Mouse (Mus musculus) embryonic stem cell, embryonic (primary cell): Measurements from ENCODE around the gene Asprv1.

ENCODE experiments used
- CTCF ChIA-PET, 4 experiments: fragments of 300-600 bp in 2 of 4; fragments of 350-600 bp in 2 of 4; sonication (Branson Sonifier 250); formaldehyde crosslinking; loops; one replicate each; lab custom pipeline; 2022; ENCODE audit warnings: inconsistent platforms in 2 of 4; lab: Charles Lee
- POLR2A ChIA-PET, 4 experiments: fragments of 300-600 bp in 2 of 4; fragments of 350-600 bp in 2 of 4; sonication (Branson Sonifier 250); formaldehyde crosslinking; loops; one replicate each; lab custom pipeline; 2022; ENCODE audit warnings: antibody characterized with exemption in 4 of 4, inconsistent platforms in 1 of 4; lab: Charles Lee

The Asprv1 gene

GRCm38 (mm10) chr6:86640161-86640560 is 12.2 kb downstream of the Asprv1 start:
- CTCF ChIA-PET = interaction anchor here in 1 of 4 experiments (0.6 to 0.7 kb wide), 2 partner anchors 60 to 491 kb away, joined by 3 read pairs; no protein-coding TSS in a partner anchor
- POLR2A ChIA-PET = interaction anchor here in 3 of 4 experiments (0.9 to 4.1 kb wide), 17 partner anchors 10 to 167 kb away, joined by 3 to 75 read pairs (median 10); partner anchors contain the start of gene Asprv1 (in 1 of the 3)

- CTCF ChIA-PET = interaction anchor here (0.6 to 1.7 kb wide), 4 partner anchors 42 to 61 kb away, joined by 3 to 10 read pairs (median 4); no protein-coding TSS in a partner anchor
- POLR2A ChIA-PET = interaction anchor here in 3 of 4 experiments (0.6 to 4.1 kb wide), 31 partner anchors 11 to 175 kb away, joined by 3 to 75 read pairs (median 5); partner anchors contain the start of gene Asprv1 (in 2 of the 3)
Measured at GRCm38 (mm10) chr6:86640776-86641175, 12.8 kb downstream of the Asprv1 start.

- CTCF ChIA-PET = interaction anchor here in 3 of 4 experiments (0.7 to 1.7 kb wide), 6 partner anchors 29 to 100 kb away, joined by 3 to 10 read pairs (median 4); no protein-coding TSS in a partner anchor
- POLR2A ChIA-PET = interaction anchor here in 3 of 4 experiments (0.6 to 4.1 kb wide), 62 partner anchors 8 to 1054 kb away, joined by 3 to 75 read pairs (median 5); partner anchors contain the start of genes Asprv1 (in 2 of the 3), Fam136a (in 1 of the 3), Mxd1 (in 1 of the 3) and Pcbp1 (in 1 of the 3)
Measured at GRCm38 (mm10) chr6:86641716-86642115, 13.8 kb downstream of the Asprv1 start.

- ChIA-PET CTCF (interaction anchor here in 1 of 4 experiments (1.1 kb wide), 1 partner anchor 46 kb away, joined by 3 read pairs; no protein-coding TSS in a partner anchor), POLR2A (interaction anchor here in 2 of 4 experiments (0.7 to 2.0 kb wide), 7 partner anchors 11 to 66 kb away, joined by 3 to 6 read pairs (median 3); no protein-coding TSS in a partner anchor)
Measured at GRCm38 (mm10) chr6:86644775-86645400, 16.9 kb downstream of the Asprv1 start.

- POLR2A ChIA-PET = interaction anchor here in 2 of 4 experiments (0.8 to 2.0 kb wide), 5 partner anchors 10 to 206 kb away, joined by 3 to 6 read pairs (median 3); no protein-coding TSS in a partner anchor
- CTCF ChIA-PET = interaction anchor here in 2 of 4 experiments (0.5 to 1.1 kb wide), 2 partner anchors 47 to 1251 kb away, joined by 3 read pairs; no protein-coding TSS in a partner anchor
Measured at GRCm38 (mm10) chr6:86645551-86645950, 17.6 kb downstream of the Asprv1 start.

- ChIA-PET POLR2A (interaction anchor here in 2 of 4 experiments (0.8 to 2.0 kb wide), 3 partner anchors 10 to 207 kb away, joined by 3 to 6 read pairs (median 3); no protein-coding TSS in a partner anchor), CTCF (interaction anchor here in 2 of 4 experiments (0.6 kb wide), 2 partner anchors 80 to 223 kb away, joined by 3 read pairs; no protein-coding TSS in a partner anchor)
Measured at GRCm38 (mm10) chr6:86646143-86646542, 18.2 kb downstream of the Asprv1 start.

GRCm38 (mm10) chr6:86653026-86653425 is 25.1 kb downstream of the Asprv1 start:
- CTCF ChIA-PET = interaction anchor here in 1 of 4 experiments (1.9 kb wide), 1 partner anchor 18 kb away, joined by 7 read pairs; no protein-coding TSS in a partner anchor

GRCm38 (mm10) chr6:86654270-86654916 is 26.4 kb downstream of the Asprv1 start:
- POLR2A ChIA-PET = interaction anchor here in 2 of 4 experiments (0.6 to 8.4 kb wide), 8 partner anchors 9 to 279 kb away, joined by 3 to 75 read pairs (median 4); no protein-coding TSS in a partner anchor
- CTCF ChIA-PET = interaction anchor here in 2 of 4 experiments (0.5 to 0.9 kb wide), 3 partner anchors 35 to 55 kb away, joined by 3 read pairs; no protein-coding TSS in a partner anchor

More at GRCm38 (mm10) chr6:86653026-86653425, 25.1 kb downstream of the Asprv1 start:
- POLR2A ChIA-PET = interaction anchor here in 2 of 4 experiments (0.6 to 8.4 kb wide), 5 partner anchors 11 to 1340 kb away, joined by 3 to 75 read pairs (median 4); no protein-coding TSS in a partner anchor

GRCm38 (mm10) chr6:86658501-86658900 is 30.5 kb downstream of the Asprv1 start:
- ChIA-PET CTCF (no interaction called here), POLR2A (no interaction called here)

- POLR2A ChIA-PET = interaction anchor here in 1 of 4 experiments (0.8 kb wide), 1 partner anchor 1415 kb away, joined by 4 read pairs; no protein-coding TSS in a partner anchor
- CTCF ChIA-PET = interaction anchor here in 1 of 4 experiments (0.6 kb wide), 1 partner anchor 133 kb away, joined by 5 read pairs; the partner anchor contains the start of gene Anxa4
Measured at GRCm38 (mm10) chr6:86660161-86660877, 32.4 kb downstream of the Asprv1 start.

GRCm38 (mm10) chr6:86665076-86665475 is 37.1 kb downstream of the Asprv1 start:
- CTCF ChIA-PET = interaction anchor here in 1 of 4 experiments (1.6 kb wide), 1 partner anchor 66 kb away, joined by 5 read pairs; no protein-coding TSS in a partner anchor
- POLR2A ChIA-PET = interaction anchor here in 2 of 4 experiments (0.6 to 2.1 kb wide), 6 partner anchors 9 to 1213 kb away, joined by 3 to 7 read pairs (median 3); no protein-coding TSS in a partner anchor

GRCm38 (mm10) chr6:86665560-86666307 is 37.8 kb downstream of the Asprv1 start:
- CTCF ChIA-PET = interaction anchor here in 2 of 4 experiments (0.6 to 1.6 kb wide), 2 partner anchors 67 to 169 kb away, joined by 5 to 9 read pairs; no protein-coding TSS in a partner anchor
- POLR2A ChIA-PET = interaction anchor here in 2 of 4 experiments (0.7 to 2.1 kb wide), 5 partner anchors 10 to 1213 kb away, joined by 3 to 7 read pairs (median 5); no protein-coding TSS in a partner anchor

GRCm38 (mm10) chr6:86667061-86667460 is 39.1 kb downstream of the Asprv1 start:
- CTCF ChIA-PET = interaction anchor here in 1 of 4 experiments (0.6 to 1.9 kb wide), 3 partner anchors 73 to 281 kb away, joined by 3 to 5 read pairs (median 3); no protein-coding TSS in a partner anchor
- POLR2A ChIA-PET = interaction anchor here in 3 of 4 experiments (0.5 to 2.2 kb wide), 7 partner anchors 10 to 281 kb away, joined by 3 to 7 read pairs (median 5); no protein-coding TSS in a partner anchor

- ChIA-PET POLR2A (interaction anchor here in 3 of 4 experiments (0.6 to 2.3 kb wide), 29 partner anchors 9 to 343 kb away, joined by 3 to 12 read pairs (median 3); partner anchors contain the start of genes Gmcl1 (in 1 of the 3) and Snrnp27 (in 1 of the 3)), CTCF (interaction anchor here in 1 of 4 experiments (1.0 to 1.9 kb wide), 7 partner anchors 70 to 134 kb away, joined by 3 to 8 read pairs (median 5); no protein-coding TSS in a partner anchor)
Measured at GRCm38 (mm10) chr6:86668580-86669239, 40.7 kb downstream of the Asprv1 start, which contains the start of gene Mxd1. TSS of gene Mxd1 (minus strand) at chr6:86669161.

GRCm38 (mm10) chr6:86669240-86669727 is 41.3 kb downstream of the Asprv1 start:
- POLR2A ChIA-PET = interaction anchor here in 3 of 4 experiments (0.6 to 2.3 kb wide), 31 partner anchors 10 to 268 kb away, joined by 3 to 12 read pairs (median 4); partner anchors contain the start of genes Gmcl1 (in 1 of the 3) and Snrnp27 (in 1 of the 3)
- CTCF ChIA-PET = interaction anchor here in 3 of 4 experiments (0.6 to 1.4 kb wide), 10 partner anchors 70 to 182 kb away, joined by 3 to 8 read pairs (median 4); no protein-coding TSS in a partner anchor
